Mouse (Mus musculus): Measurements from ENCODE around the gene Dcaf11. TPM values are rescaled to one million over a fixed set of nuclear protein-coding genes. Genes with fewer than 3 reads are reported as not detected.

Dcaf11 gene
- polyA plus RNA-seq (2015; fragmentation: Nextera tagmentation; extraction: Ambion mirVana) = 117 TPM in 2 replicates

DNA sequence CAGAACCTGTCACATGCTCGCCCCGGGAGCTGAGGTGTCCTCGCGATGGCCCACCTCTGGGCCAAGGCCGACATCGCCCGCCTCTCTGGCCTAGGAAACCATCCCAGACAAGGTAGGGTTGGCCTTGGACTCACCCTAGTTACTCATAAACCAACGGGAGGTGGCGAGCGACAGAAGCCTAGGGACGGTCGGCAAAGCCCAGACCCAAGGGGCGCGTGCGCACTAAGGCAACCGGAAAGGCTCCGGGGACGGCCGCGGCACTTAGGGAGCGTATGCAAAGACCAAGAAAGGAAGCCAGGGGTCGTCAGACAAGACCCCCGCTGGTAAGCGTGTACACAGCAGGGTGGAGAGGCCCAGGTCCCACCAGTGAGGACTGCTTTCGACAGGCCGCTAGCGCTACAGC lies at the start of gene Dcaf11:
Gene Dcaf11, plus strand, starts transcription at position 208 of the 403 bp plus-strand sequence.
- Histone ChIP-seq H3K4me3 (ENCODE audit: low read length) (peak within 1 kb of the TSS; percentile 52), H3K4me2 (replicated peaks; ENCODE audit: low read depth, low read length) (peak within 1 kb of the TSS; percentile 89), H3K27ac (ENCODE audit: low read length) (peak within 1 kb of the TSS; percentile 96), H3K4me1 (ENCODE audit: insufficient read depth, low read length) (peaks cover 19% of the 10 kb centered on the region), H3K27me3 (ENCODE audit: insufficient read depth, low read length) (no peaks in the 10 kb centered on the region), H3K36me3 (ENCODE audit: insufficient read depth, low read length) (peaks cover 10% of the 10 kb centered on the region; the same call in 1 of the 2 replicates), H3K9me3 (ENCODE audit: low read length) (no peaks in the 10 kb centered on the region), H3K9ac (replicated peaks; ENCODE audit: low read length) (peak within 1 kb of the TSS; percentile 73)
- peak; percentile 90 for ATAC-seq (ENCODE audit: low FRiP score, low TSS enrichment)
- WGBS = 0% methylated on average over 27 of the region's 27 CpGs

DNA sequence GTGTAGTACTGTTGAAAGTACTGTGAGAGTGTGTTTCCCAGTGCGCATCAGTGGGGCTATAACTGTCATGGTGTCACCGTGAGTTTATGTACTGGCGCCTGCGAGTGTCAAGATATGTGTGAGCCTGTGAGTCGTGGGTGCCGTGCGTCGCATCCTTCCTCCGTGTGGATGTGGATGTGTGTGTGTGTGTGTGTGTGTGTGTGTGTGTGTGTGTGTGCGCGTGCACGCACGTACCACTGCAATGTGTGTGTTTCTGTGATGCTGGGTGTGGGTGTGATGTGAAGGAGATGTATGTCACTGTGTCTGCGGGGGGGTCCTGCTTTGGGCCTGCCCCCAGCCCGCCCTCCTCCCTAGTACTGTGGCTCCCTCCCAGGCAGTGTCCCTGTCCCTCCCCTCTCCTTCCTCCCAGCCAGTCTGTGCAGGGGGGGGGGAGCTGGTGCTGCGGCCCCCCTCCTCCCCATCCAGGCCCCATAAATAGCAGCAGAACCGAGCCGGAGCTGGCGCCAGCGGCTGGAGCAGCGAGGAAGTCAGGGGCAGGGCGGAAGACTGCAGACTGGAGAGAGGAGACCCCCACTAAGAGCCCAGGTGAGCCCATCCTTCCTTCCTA lies 49.6 kb upstream of the Dcaf11 start, which contains the start of gene Cpne6:
Gene Cpne6, plus strand, starts transcription at position 321 of the 607 bp plus-strand sequence.
- no peak within 1 kb of the TSS for H3K27ac ChIP-seq (ENCODE audit: low read length)
- no peak for ATAC-seq (ENCODE audit: low FRiP score, low TSS enrichment)
- no peaks in the 10 kb centered on the region; the same call in 1 of the 2 replicates for H3K27me3 ChIP-seq (ENCODE audit: insufficient read depth, low read length)
- no peak within 1 kb of the TSS for H3K4me3 ChIP-seq (ENCODE audit: low read length)
- whole genome bisulfite sequencing = 59% methylated on average over 22 of the region's 22 CpGs
- H3K4me1 ChIP-seq (ENCODE audit: insufficient read depth, low read length) = no peaks in the 10 kb centered on the region
- no peaks in the 10 kb centered on the region for H3K36me3 ChIP-seq (ENCODE audit: insufficient read depth, low read length)
- no peaks in the 10 kb centered on the region for H3K9me3 ChIP-seq (ENCODE audit: low read length)
- H3K4me2 ChIP-seq (replicated peaks; ENCODE audit: low read depth, low read length) = no peak within 1 kb of the TSS
- H3K9ac ChIP-seq (replicated peaks; ENCODE audit: low read length) = no peak within 1 kb of the TSS

DNA sequence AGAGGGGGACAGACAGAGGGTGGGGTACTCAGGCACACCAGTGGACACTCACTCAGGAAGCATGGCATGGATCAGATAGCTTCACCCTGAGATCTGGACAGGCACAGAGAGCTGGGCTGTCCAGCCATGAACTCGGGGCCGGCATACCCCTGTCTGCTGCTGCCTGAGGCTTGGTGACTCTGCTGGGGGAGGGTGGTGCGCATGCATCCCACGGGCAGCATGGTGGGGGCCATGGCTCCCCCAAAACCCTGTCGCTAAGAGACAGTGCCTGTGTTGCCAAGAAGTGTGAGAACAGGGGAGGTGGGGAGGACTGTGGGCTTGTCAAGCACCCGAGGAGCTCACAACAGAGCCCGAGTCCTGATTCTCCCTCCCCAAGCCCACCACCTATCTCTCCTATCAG lies 48.8 kb upstream of the Dcaf11 start:
- Histone ChIP-seq H3K4me2 (replicated peaks; ENCODE audit: low read depth, low read length) (no peak overlapping the region), H3K4me1 (ENCODE audit: insufficient read depth, low read length) (no peaks in the 10 kb centered on the region), H3K4me3 (ENCODE audit: low read length) (no peak overlapping the region), H3K27me3 (ENCODE audit: insufficient read depth, low read length) (no peaks in the 10 kb centered on the region; the same call in 1 of the 2 replicates), H3K36me3 (ENCODE audit: insufficient read depth, low read length) (no peaks in the 10 kb centered on the region), H3K9me3 (ENCODE audit: low read length) (no peaks in the 10 kb centered on the region), H3K27ac (ENCODE audit: low read length) (no peak overlapping the region), H3K9ac (replicated peaks; ENCODE audit: low read length) (no peak overlapping the region)
- ATAC-seq (ENCODE audit: low FRiP score, low TSS enrichment) = no peak
- WGBS = 46% methylated on average over 7 of the region's 7 CpGs

- peaks cover 4% of the 10 kb centered on the region; the same call in 1 of the 2 replicates for H3K27me3 ChIP-seq (ENCODE audit: insufficient read depth, low read length)
- H3K4me1 ChIP-seq (ENCODE audit: insufficient read depth, low read length) = no peaks in the 10 kb centered on the region
- H3K9ac ChIP-seq (replicated peaks; ENCODE audit: low read length) = no peak overlapping the region
- H3K4me2 ChIP-seq (replicated peaks; ENCODE audit: low read depth, low read length) = no peak overlapping the region
- no peak overlapping the region for H3K27ac ChIP-seq (ENCODE audit: low read length)
- WGBS = 61% methylated on average over 10 of the region's 10 CpGs
- H3K9me3 ChIP-seq (ENCODE audit: low read length) = no peaks in the 10 kb centered on the region
- H3K36me3 ChIP-seq (ENCODE audit: insufficient read depth, low read length) = no peaks in the 10 kb centered on the region
- H3K4me3 ChIP-seq (ENCODE audit: low read length) = no peak overlapping the region
- no peak for ATAC-seq (ENCODE audit: low FRiP score, low TSS enrichment)
Observed at GRCm38 (mm10) chr14:55513927-55514326, 45.9 kb upstream of the Dcaf11 start.

DNA sequence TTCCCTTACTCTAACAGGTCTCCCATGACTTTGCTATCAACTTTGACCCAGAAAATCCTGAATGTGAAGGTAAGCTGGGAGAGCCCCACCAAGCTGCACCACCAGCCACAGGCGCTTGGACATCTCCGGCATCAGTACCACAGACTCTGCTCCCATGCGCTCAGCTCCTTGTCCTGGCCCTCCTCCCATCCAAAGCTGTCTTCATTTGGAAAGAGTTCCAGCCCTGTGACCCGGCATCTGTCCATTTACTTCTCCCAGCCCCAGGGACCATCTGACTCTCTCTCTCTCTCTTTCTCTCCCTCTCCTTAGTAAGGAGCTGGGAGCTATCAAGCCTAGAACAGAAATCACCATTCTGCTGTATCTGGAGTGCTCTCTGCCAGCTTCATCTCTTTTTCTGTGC lies 44.0 kb upstream of the Dcaf11 start:
- Histone ChIP-seq H3K4me1 (ENCODE audit: insufficient read depth, low read length) (peaks cover 6% of the 10 kb centered on the region; the same call in 1 of the 2 replicates), H3K36me3 (ENCODE audit: insufficient read depth, low read length) (no peaks in the 10 kb centered on the region), H3K27ac (ENCODE audit: low read length) (no peak overlapping the region), H3K9me3 (ENCODE audit: low read length) (no peaks in the 10 kb centered on the region), H3K9ac (replicated peaks; ENCODE audit: low read length) (no peak overlapping the region), H3K27me3 (ENCODE audit: insufficient read depth, low read length) (peaks cover 18% of the 10 kb centered on the region), H3K4me2 (replicated peaks; ENCODE audit: low read depth, low read length) (no peak overlapping the region), H3K4me3 (ENCODE audit: low read length) (no peak overlapping the region)
- no peak for ATAC-seq (ENCODE audit: low FRiP score, low TSS enrichment)
- WGBS = 85% methylated on average over 4 of the region's 4 CpGs

DNA sequence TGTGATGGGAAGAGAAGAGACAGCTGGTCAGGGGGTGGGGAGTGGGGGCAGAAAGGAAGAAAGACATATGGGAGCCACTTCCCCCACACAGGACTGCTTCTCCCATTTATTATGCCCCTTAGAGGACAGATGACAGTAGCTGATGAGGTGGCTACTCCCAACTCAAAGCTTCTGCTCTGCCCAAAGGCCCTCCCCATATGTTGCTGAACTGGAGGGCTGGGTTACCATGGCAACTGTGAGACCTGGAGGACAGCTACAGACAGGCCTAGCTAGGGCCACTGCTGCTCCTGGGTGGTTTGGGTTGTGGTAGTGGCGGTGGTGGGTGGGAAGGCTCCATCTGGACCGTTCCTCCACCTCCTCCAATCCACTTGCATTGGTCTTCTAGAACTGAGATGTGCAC lies 40.9 kb upstream of the Dcaf11 start:
- 40% methylated on average over 2 of the region's 2 CpGs for WGBS
- ATAC-seq (ENCODE audit: low FRiP score, low TSS enrichment) = no peak

DNA sequence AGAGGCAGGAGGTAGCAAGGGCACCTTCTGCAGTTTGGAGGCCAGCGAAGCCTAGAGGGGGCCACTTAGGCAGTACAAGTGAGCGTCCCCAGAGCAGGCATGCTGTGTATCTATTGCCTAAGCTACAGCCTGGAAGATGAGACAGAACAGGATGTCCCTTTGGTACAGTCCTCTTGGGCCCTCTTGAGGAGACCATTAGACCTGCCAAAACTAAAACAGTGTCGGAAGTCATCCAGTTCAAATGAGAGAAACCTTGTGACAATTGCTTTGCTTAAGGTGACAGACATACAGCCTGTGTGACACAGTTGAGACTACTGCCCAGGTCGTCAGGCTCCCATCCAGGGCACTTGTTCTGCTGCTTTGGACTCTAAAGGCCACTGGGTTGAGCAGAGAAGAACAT lies 40.2 kb upstream of the Dcaf11 start:
- H3K4me2 ChIP-seq (replicated peaks; ENCODE audit: low read depth, low read length) = no peak overlapping the region
- WGBS = 70% methylated on average over 4 of the region's 4 CpGs
- H3K9me3 ChIP-seq (ENCODE audit: low read length) = no peaks in the 10 kb centered on the region
- no peak overlapping the region for H3K27ac ChIP-seq (ENCODE audit: low read length)
- no peaks in the 10 kb centered on the region for H3K36me3 ChIP-seq (ENCODE audit: insufficient read depth, low read length)
- H3K4me3 ChIP-seq (ENCODE audit: low read length) = no peak overlapping the region
- H3K9ac ChIP-seq (replicated peaks; ENCODE audit: low read length) = no peak overlapping the region
- peaks cover 9% of the 10 kb centered on the region; the same call in 1 of the 2 replicates for H3K4me1 ChIP-seq (ENCODE audit: insufficient read depth, low read length)
- peaks cover 44% of the 10 kb centered on the region for H3K27me3 ChIP-seq (ENCODE audit: insufficient read depth, low read length)
- no peak for ATAC-seq (ENCODE audit: low FRiP score, low TSS enrichment)

More for the DNA sequence above, 40.9 kb upstream of the Dcaf11 start:
- Histone ChIP-seq H3K9me3 (ENCODE audit: low read length) (no peaks in the 10 kb centered on the region), H3K4me2 (replicated peaks; ENCODE audit: low read depth, low read length) (no peak overlapping the region), H3K27ac (ENCODE audit: low read length) (no peak overlapping the region), H3K4me1 (ENCODE audit: insufficient read depth, low read length) (peaks cover 9% of the 10 kb centered on the region; the same call in 1 of the 2 replicates), H3K27me3 (ENCODE audit: insufficient read depth, low read length) (peaks cover 44% of the 10 kb centered on the region), H3K9ac (replicated peaks; ENCODE audit: low read length) (no peak overlapping the region), H3K4me3 (ENCODE audit: low read length) (no peak overlapping the region), H3K36me3 (ENCODE audit: insufficient read depth, low read length) (no peaks in the 10 kb centered on the region)

GRCm38 (mm10) chr14:55520451-55521361 lies 39.1 kb upstream of the Dcaf11 start:
- Histone ChIP-seq H3K27ac (ENCODE audit: low read length) (no peak overlapping the region), H3K36me3 (ENCODE audit: insufficient read depth, low read length) (no peaks in the 10 kb centered on the region), H3K9ac (replicated peaks; ENCODE audit: low read length) (peak overlapping the region; percentile 51), H3K9me3 (ENCODE audit: low read length) (no peaks in the 10 kb centered on the region), H3K4me1 (ENCODE audit: insufficient read depth, low read length) (peaks cover 9% of the 10 kb centered on the region; the same call in 1 of the 2 replicates), H3K4me3 (ENCODE audit: low read length) (peak overlapping the region; percentile 52), H3K4me2 (replicated peaks; ENCODE audit: low read depth, low read length) (peak overlapping the region; percentile 94), H3K27me3 (ENCODE audit: insufficient read depth, low read length) (peaks cover 44% of the 10 kb centered on the region)
- peak; percentile 39 for ATAC-seq (ENCODE audit: low FRiP score, low TSS enrichment)
- under 1% methylated on average over 61 of the region's 61 CpGs for WGBS

GRCm38 (mm10) chr14:55524062-55524461 lies 35.7 kb upstream of the Dcaf11 start:
- no peak overlapping the region for H3K4me3 ChIP-seq (ENCODE audit: low read length)
- ATAC-seq (ENCODE audit: low FRiP score, low TSS enrichment) = no peak
- no peak overlapping the region for H3K4me2 ChIP-seq (replicated peaks; ENCODE audit: low read depth, low read length)
- no peak overlapping the region for H3K9ac ChIP-seq (replicated peaks; ENCODE audit: low read length)
- H3K9me3 ChIP-seq (ENCODE audit: low read length) = no peaks in the 10 kb centered on the region
- 61% methylated on average over 4 of the region's 4 CpGs for WGBS
- peaks cover 41% of the 10 kb centered on the region for H3K27me3 ChIP-seq (ENCODE audit: insufficient read depth, low read length)
- no peaks in the 10 kb centered on the region for H3K36me3 ChIP-seq (ENCODE audit: insufficient read depth, low read length)
- H3K4me1 ChIP-seq (ENCODE audit: insufficient read depth, low read length) = peaks cover 9% of the 10 kb centered on the region; the same call in 1 of the 2 replicates
- H3K27ac ChIP-seq (ENCODE audit: low read length) = no peak overlapping the region
